Mouse (Mus musculus) thymus, postnatal 10 days (tissue): ENCODE data around the gene Scg2.

Experiments used
- DNase-seq, 2 experiments: peaks; one replicate each; pipeline ENCODE4 v3.0.0; 2021; ENCODE audit warnings: low spot score in 2 of 2

The Scg2 gene

DNA sequence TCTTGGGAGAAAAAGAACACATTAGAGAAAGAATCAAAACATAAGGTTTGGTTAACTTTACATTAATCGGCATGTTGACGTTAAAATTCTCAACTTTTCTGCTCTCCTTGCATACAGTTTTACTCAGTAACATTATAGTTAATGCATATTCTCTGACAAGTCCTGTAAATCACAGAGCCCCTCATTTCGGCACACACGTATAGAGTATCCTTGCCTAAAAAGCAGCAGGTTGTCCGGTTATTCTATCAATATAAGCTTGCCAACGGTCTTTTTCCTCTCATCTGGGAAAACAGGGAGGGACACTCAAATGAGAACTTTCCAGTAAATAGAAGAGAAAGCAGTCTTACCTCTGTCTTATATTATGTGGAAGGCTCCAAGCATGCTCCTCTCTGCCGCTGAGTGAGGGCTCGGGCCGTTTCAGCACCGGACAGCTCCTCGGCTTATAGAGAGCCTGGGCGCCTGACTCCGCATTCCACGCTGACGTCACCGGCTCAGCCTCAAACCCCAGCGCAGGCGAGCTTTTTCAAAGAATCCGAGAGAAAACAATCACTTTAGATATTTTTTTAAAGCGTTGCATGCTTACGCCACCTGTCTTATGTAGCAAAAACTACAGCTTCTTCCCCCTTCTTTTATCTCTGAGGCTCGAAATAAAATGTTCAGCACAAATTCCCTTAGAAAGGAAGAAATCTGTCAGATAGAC lies at the start of gene Scg2:
Gene Scg2, minus strand, starts transcription at position 512 of the 700 bp plus-strand sequence.
- peak in 1 of 2 experiments; percentile 8 for DNase-seq

DNA sequence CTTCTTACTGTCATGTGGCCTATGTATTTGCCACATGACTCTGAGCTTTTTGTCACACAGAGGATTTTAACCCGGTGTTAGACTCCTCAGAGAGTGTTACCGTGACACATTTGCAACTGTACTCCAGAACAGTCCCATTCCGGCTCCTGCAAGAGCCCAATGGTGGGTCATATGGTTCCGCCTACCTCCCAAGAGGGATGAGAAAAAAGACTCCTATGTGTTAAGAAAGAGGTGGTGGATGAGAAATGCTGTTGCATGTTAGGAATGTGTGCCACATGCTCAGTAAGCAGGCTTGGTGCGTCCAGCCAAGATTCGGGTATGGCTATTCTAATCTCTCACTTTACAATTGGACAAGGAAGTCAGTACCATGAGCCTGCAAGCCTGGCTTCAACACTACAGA lies 45.6 kb upstream of the Scg2 start:
- no peak for DNase-seq

DNA sequence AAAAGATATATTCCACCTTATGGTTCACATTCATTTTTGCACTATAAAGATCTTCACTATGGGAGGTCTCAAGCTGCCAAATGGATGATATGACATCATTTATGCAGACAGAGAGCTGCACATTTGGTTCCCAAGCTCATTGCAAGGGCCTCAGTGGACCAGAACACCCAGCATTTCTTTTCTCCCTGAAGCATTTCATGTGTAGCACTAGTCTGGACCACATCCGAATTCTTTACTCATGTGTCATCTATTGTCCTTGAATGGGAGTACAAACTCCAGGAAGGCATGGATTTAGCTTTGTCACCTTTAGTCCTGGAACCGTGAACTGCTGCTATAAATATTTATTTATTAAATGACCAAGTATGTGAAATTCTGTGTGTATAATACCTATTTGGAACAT lies 30.9 kb upstream of the Scg2 start:
- no peak for DNase-seq

DNA sequence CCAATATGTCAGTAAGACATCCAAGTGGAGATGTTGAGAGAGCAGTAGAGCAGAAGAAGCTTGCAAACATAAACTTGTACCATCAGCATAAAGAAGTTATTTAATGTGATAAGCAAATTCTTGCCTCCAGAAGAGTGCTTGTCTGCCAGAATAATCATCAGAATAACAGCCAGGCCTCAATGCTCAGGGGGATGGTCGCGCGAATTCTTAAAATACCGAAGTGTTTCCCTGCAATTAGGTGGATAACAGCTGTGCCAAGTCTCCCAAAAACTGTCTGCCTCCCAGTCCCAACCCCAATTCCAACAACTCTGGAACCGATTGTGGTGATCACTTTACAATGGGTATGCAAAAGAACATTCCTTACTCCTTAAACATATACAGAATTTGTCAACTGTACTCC lies 30.0 kb upstream of the Scg2 start:
- no peak for DNase-seq

DNA sequence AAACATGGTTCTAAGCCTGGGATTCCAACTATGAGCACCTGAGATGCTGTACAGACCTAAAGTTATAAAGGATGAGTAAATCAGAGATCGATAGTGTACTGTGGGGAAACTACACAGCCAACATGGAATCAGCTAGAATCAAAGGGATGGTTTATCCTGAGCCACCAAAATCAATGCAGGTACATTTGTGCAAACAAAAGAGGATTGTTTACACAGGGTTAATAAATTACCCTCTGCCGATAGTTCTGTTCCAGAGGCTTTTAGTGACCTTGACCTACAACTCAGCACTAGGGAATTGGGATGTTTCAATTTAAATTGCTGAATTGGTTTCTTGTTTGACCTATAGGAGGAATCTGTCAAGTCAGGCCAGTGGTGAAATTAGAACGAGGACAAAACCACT lies 26.7 kb upstream of the Scg2 start:
- no peak for DNase-seq

DNA sequence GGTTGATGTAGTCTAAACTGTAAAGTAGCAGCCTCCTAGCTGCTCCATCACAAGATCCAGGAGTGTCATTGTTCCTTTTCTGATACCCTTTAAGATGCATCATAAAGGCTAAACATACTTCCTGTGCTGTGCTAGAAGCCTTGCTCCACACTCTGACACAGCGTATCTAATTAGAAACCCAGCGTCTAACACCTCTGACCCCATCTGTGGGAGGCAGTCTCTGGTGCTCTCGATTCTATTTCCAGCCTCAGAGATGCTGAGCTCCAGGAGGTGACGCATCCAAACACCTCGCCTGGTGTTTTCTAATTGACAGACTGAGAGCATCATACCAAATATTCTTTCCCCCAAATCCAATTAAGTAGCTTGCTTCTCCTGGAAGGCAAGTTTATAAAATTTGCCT lies 18.6 kb upstream of the Scg2 start:
- DNase-seq, result no peak

DNA sequence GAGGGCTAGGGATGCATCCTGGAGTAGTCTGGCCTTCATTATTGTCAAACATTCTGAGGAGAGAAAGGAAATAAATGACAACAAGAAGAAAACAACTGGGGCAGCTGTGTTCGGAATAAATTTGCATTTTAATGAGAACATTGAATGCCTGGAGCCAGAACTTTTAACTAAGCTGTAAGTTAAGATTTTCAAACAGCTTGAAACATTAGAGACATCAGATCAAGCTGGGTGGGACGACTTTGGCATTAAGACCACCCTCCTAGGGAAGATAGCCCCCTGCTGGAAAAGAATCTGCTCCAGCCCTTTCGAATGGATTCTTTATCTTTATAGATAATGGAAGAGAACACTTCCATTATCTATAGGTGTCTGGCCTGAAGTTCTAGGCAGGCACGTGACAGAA lies 14.2 kb upstream of the Scg2 start:
- no peak for DNase-seq

DNA sequence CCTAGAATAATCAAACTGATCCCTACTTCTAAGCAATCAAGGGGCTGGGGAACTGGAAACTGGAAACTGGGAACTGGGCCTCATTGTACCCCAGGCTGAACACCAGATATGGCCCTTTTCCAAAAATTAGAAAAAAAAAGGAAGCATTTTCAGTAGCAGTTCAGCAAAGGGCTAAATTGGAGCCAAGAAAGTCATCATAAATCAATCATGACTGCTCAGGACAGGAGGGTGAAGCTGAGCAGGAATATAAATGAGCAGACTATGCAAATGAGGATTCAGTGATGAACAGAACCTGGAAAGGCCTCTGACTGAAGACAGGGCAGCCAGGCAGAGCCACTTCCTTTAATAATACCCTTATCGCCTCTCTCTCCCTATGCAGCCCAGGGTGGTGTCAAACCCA lies 12.4 kb upstream of the Scg2 start:
- no peak for DNase-seq

DNA sequence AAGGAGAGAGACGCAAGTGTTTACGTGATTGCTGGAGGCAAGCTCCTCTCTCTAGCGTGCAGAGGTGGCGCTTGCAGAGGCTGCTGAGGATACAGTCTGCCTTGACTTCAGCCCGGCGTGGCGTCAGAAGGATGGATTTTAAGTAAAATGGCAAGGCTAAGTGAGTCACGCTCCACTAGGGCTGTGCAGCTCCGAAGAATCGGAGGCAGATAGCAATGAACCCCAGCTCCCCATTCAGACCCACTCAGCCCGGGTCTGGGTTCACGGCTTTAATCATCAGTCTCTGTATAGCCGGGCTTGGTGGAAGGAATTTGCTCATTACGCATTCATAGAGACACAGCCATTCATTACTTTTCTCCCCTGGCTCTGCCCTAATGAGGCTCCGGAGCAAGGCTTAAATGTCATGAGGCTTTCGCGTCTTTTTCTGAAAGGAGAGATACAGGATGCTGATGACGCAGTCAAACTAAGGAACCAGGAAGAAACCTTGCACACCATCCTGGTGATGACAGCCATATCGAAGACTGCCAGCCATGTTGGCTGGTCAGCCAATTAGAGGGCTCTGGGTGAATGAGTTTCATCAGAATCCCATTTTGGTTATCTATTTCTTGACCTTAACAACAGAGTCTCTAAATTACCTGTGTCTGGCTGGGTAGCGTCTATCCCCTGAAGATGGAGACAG lies 10.6 kb upstream of the Scg2 start:
- DNase-seq, result no peak

DNA sequence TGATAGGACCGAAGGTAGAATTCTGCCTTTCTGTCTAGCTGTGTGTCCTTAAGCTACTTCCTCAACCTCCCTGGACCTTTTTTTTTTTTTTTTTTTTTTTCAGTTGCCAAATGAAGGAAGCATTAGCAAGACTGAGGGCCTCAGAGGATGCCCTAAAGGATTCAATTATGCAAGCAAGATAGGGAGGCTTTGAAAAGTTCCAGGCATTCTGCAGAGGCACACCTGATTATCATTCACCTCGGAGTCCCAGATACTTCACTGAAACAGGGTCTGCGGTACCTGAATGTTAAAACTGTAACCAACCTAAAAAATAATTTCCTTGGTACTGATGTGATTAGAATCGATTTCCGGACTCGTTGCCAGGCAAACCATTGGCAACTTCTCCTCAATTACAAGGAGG lies 10.0 kb upstream of the Scg2 start:
- DNase-seq, result no peak

DNA sequence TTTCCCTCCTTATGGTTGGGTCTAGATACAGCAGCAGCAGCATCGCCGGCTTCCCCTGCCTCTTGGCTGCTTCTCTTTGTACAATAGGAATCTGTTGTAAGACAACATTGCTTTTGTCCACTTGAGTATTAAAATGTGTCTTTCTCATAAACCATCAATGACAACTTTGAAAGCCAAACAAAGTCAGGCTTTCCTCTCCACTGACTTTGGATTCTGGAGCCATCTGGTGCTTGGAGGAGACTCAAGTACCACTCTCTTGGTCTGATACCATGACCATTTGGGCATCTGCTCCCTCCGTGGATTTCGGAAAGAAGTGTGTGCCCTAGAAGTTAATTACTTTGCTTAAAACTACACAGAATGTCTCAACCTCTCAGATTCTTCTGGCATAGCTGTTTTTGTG lies 5.7 kb upstream of the Scg2 start:
- no peak for DNase-seq

DNA sequence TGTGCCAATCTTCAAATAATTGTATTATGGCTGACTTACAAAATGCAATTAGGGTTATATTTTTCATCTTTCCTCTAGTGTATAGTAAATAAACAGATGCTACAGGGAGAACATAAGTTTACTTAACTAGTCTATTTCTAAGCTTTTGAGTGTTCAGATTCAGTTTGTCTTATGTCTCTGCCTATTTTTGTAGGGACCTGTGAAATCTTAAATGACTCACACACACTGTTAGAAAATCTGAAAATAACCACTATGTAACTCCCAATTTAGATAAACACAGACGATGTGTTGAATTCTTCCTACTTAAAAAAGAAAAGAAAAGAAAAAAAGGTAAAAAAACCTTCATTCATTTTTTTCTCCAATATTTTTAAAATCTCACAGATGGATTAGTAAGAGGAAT lies 2.2 kb downstream of the Scg2 start:
- DNase-seq, result no peak

DNA sequence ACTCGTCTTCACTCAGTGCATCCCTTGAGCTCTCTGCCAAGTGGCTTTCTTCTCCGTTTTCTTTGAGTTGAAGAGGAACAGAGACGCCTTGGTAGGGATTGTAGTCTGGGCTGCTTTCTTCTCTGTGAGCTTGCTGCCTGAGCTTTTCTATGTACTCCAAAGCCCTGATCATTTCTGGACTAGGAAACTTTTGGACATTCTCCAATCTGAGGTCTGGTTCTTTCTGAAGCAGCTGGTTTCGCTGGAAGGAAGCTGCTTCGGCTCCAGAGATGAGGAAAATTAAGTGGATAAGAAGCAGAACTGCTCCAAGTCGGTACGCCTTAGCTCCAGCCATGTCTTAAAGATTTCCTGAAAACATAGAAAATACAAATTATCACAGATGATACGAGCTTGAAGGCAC lies 3.2 kb downstream of the Scg2 start:
- no peak for DNase-seq

DNA sequence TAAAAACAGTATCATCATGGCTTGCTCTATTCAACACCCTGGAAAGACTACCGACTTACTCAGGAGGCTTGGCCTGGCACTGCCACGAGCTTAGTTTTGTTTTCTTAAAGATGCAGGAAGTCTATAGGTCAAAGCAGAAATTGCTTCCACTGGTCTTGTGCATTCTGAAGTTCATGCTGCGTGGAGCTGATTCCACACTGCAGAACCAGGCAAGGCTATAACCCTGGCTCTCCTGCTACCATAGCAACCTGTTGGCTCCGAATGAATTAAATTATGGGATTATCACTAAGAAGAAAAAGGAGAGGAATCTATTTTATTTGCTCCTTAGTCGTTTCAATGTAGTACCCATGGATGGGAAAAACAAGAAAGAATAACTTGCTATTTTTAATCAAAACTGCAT lies 10.9 kb downstream of the Scg2 start:
- no peak for DNase-seq

DNA sequence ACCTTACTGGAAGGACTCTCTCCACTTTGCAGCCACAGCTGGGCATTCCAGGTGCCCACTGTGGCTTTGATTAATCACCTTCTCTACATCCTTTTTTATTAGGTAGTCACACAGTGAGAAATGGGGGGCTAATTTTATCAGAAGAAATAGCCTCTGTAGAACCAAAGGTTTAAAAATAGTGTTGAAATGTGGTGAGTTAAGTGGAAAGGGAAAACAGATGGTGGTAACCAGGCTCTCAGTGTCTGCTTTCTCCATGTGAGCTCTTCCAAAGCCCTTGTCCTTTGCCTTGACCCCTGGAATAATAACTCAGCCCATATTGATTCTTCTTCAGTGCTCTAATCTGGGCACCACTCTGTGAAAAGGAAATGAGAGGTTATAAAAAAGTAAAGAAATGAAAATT lies 24.4 kb downstream of the Scg2 start:
- no peak for DNase-seq

DNA sequence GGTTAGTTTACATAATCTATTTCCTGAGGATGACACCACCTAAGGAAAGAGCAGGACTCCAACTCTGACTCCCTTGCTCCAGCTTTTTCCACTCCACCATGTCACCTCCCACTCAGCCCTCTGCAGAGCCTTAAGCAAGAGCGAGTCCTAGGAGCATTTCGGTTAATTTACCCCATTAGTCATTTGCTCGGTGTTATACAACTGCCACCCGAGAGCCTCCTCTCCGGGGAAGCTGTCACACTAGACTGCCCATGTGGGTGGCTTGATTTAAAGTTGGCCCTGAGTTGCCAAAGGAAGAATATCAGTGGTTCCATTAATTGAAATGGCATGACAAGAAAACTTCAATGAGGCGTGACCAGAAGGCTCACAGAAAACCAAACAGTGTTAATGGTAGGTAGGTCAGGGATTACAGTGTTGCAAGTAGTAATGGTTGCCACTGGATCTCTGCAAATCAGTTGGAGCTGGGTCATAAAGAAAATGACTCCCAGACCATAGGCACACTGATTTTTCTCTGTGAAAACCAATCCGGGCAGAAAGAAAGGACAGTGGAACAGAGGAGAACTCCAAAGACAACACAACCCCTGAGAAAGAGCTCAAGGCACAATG lies 33.5 kb downstream of the Scg2 start:
- no peak for DNase-seq

DNA sequence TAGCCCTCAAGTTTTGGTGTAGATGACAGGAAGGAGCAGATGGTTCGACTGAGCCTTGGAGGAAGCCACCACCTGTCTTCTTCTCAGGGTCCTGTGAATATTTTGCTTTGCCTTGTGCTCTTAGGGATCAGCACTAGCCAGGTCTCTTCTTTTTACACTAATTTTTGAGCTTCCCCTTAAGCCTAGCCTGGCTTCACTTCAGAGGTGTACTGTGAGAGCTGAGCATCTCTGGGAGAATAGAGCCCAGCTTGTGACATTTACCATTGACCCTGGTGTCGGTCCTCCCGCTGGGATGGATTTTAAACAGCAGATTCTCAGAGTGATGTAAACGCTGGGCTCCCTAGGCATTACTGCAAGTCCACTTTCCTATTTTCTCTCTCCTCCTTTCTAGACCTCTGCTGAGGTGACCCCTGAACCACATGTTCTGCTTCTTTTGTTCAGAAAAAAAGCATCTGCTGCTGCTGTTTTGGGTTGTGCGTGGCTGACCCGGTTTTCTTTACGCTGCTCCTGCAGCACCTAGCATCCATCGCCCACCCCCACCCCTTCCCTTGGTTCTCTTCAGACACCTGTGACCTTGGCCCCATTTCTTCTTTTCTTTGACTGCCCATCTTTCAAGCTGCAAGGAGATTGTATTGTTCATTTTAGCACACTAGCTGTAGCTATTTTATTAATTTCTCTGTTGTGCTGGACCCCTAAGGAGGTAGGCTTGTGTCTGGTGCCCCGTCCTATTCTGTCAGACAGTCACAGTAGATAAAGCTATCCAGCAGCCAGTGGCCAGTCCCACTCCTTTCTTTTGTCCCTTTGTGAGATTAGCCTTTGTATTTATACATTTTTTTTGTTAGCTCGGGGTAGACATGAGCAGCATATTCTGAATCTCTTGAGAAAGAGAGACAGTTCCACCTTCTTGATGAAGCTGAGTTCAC lies 38.6 kb downstream of the Scg2 start:
- no peak for DNase-seq

DNA sequence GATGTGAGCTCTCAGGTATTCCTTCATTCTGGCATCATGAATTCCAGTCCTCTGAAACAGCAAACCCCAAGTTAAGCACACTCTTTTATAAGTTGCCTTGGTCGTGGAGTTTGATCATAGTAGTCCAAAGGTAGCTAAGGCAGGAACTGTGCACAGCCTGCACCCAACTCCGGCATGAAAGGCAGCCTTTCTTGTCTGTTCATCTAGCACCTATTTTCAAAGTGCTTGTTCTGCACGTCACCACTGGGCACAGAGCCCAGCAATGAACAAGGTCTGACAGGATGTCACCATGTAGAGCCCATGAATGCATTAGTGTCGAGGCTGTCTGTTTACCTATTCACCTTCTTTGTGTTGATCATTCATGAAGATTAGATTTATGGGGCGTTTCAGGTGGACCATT lies 39.6 kb downstream of the Scg2 start:
- DNase-seq, result no peak
